Mouse (Mus musculus) brown adipose tissue, adult 24 weeks (tissue): ENCODE measurements at regions not wholly inside any gene's neighbourhood (a gene's known extent, or its start where the extent isn't known, plus 50 kb on each side); places are given as distances from the start of the nearest gene placed in this dataset.

Experiments used
- H3K27ac ChIP-seq: fragments of 200-500 bp; replicated peaks from 2 replicates; pipeline ENCODE4 v1.5.1; 2012; ENCODE audit warnings: low read depth, mild to moderate bottlenecking, low read length
- H3K4me1 ChIP-seq: fragments of 200-500 bp; 2 replicates; pipeline ENCODE4 v1.6.1; 2012; ENCODE audit warnings: low read length, mixed read lengths; ENCODE audit not compliant: control insufficient read depth, insufficient read depth, insufficient read length
- H3K4me3 ChIP-seq: fragments of 200-500 bp; 2 replicates; pipeline ENCODE4 v1.5.1; 2012; ENCODE audit warnings: low read depth, mild to moderate bottlenecking, low read length, moderate library complexity; ENCODE audit not compliant: insufficient read depth

DNA sequence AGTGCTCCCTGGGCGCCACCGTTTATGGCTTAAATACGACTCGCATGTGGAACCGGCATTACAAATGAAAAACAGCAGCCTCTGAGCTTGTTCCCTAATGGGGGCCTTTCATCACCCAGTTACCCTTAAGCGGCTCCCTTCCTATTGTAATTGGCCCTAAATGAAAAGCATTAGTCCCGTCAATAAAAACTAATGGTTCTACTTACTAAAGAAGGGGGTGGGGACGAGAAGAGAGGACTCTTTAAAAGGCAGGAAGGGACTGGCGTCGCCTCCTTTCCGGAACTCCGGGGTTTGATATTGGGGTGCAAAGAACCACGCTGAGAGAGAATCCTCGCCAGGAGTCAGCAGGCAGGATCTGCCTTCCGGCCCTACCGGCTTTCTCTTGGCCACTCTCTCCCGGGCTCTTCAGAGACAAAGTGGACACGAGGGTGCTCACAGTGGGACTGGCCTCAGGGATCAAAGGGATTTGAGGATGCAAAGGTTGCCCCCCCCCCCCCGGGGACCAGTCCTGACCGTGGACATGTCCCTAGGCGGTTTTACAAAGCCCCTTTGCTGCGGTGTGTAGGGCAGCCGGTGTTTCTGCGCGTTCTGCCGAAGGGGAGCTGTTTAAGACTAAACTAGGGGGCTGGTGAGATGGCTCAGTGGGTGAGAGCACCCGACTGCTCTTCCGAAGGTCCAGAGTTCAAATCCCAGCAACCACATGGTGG, 93.8 kb upstream of the Msx1 start:
- peak overlapping the region; percentile 14 for H3K4me3 ChIP-seq
- H3K4me1 ChIP-seq: no peaks in the 10 kb centered on the region
- no peak overlapping the region for H3K27ac ChIP-seq

DNA sequence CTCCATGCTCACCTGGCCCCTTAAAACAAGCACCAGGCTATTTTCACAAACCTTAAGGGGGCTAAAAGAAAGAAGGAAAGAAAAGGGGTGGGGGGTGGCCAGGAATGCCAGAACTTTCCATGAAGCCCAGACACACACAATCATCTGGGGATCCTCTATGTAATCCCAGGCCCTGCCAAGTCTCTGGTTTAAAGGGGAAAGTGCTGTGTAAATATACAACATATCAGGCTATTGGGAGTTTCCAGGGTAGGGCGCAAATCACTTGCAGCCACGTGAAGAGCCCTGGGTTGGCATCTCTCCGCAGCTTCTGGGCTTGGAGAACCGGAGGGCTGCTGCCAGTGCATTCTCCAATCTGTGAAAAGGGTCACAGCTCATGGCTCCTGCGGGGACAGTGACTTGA, 92.8 kb upstream of the Msx1 start:
- no peaks in the 10 kb centered on the region for H3K4me1 ChIP-seq

DNA sequence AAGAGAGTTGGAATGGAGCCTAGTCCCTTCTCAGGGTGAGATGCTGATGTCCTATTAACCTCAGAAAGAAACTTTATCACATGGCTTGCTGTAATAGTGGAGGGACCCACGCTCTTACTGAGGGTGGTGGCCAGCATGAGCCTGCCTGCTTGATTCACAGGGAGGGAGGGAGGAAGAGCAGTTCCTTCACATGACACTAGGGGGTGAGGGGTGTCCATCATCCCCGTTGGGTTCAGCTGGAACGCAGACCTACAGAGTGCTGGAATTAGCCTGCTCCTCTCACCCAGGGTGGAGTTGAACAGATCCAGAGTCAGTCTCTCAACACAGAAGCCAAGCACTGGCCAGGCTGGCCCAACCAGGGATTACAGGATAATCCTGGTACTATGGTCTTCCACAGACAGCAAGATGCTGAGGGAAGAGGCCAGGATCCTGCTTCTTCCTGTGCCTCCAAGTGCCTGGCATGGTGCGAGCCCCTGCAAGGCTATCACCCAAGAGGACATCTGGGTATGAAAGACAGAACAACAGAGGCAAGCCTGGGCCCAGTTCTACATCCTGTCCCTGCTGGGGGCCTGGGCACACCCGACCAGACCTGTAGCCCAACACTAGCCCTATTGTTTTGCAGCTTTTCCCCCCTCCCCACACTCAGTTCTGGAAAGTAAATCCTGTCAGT, 80.4 kb upstream of the Msx1 start:
- Histone ChIP-seq H3K4me3 (no peak overlapping the region), H3K27ac (no peak overlapping the region), H3K4me1 (no peaks in the 10 kb centered on the region)

More for the DNA sequence above, 92.8 kb upstream of the Msx1 start:
- Histone ChIP-seq H3K4me3 (no peak overlapping the region), H3K27ac (no peak overlapping the region)

DNA sequence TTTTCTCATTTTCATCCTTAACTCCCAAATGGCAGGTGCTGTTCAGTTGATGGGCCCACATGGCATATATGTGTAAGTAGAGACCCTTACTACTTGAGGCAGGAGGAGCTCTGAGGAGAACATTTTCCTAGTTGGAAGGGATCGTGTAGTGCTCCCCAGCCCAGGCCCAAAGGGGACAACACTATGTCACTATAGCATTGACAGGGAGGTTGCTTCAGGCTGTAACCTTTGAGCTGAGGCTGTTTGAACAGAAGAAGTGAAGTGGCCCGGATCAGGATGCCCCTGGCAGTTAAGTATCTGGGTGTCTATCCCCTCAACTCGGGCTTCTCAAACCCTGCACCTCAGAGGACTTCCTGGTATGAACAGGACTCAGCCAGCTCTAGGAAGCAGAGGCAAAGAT, 79.5 kb upstream of the Msx1 start:
- H3K4me3 ChIP-seq: no peak overlapping the region
- H3K4me1 ChIP-seq: no peaks in the 10 kb centered on the region
- H3K27ac ChIP-seq: no peak overlapping the region

DNA sequence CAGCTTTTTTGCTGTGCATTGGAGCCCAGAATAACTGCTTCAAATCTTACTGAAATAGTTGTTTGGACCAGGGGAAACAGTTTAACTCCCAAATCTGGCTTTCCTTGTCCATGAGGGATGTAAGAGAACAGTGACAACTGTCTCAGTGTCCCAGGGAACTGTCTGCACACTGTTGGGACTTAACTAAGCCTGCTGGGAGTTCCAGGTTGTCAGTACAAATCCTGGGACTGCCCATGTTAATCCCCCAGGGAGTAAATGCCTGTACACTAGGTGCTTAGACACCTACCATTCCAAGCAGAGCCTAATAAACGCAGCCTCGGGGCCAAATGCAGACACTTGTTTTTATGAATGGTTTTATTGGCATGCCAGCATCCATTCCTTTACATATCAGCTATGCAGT, 78.4 kb upstream of the Msx1 start:
- Histone ChIP-seq H3K27ac (no peak overlapping the region), H3K4me1 (no peaks in the 10 kb centered on the region), H3K4me3 (no peak overlapping the region)

DNA sequence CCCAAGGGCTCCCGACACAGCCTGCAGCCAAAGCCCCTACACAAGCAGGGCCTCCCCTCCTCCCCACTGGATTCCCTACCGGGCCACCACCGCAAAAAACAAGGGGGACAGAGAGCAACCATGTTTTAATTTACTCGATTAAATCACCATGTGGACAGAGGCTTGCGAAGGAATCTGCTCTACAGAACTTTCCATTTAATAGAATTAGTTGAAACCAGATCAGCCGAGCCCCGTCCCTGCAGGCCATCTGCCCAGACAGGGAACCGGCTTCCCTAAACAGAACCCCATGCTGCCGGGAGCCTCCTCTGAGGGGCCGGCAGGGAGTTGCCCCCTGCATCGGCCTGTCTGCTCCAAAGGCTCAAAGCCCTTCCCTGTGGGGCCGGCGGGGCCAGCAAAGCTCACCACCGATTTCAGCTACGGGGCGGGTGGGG, 77.5 kb upstream of the Msx1 start:
- Histone ChIP-seq H3K4me1 (no peaks in the 10 kb centered on the region), H3K4me3 (no peak overlapping the region), H3K27ac (no peak overlapping the region)

DNA sequence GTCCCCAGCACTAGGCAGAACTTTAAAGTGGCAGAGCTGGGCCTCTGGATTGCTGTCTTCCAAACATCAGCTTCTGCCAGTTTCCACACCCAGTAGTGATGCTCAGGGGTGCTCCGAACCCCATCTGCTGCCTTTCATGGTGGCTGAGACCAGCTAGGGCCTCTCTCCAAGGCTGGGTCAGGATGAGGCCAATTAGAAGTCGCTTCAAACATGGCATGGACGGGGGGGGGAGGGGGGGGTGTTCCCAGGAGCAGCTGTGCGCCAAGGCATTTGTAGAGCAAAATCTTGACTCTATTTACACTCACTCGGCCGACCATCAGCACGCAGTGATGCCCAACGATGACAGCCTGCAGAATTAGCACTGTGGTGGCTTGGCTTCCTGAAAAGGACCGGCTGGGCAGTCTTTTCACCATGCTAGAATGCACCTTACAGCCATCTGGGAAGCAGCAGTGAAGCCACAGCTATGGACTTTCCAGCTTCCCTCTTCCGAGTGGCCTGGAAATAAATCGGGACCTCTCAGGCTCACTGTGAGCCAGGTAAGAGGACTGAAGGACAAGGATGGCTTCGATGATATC, 73.7 kb upstream of the Msx1 start:
- Histone ChIP-seq H3K4me3 (no peak overlapping the region), H3K27ac (no peak overlapping the region), H3K4me1 (no peaks in the 10 kb centered on the region; the same call in 1 of the 2 replicates)

DNA sequence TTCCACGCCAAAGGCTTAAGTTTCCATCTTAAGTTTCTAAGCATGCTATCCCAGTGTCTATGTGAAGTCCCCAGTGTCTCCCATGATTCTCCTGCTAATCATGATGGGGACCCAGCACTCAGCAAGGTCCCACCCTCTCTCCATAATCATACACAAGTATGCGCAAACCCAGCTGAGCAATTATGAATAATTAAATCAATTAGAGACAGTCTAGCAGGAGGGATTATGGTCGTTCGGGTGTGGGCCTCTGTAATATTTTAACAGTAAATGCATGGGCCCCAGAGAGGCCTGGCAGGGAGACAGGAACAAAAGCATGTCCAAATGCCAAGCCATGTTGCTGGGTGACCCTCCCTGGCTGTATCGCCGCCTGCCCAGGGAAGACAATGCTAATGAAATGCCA, 73.1 kb upstream of the Msx1 start:
- Histone ChIP-seq H3K27ac (no peak overlapping the region), H3K4me1 (no peaks in the 10 kb centered on the region; the same call in 1 of the 2 replicates), H3K4me3 (no peak overlapping the region)

DNA sequence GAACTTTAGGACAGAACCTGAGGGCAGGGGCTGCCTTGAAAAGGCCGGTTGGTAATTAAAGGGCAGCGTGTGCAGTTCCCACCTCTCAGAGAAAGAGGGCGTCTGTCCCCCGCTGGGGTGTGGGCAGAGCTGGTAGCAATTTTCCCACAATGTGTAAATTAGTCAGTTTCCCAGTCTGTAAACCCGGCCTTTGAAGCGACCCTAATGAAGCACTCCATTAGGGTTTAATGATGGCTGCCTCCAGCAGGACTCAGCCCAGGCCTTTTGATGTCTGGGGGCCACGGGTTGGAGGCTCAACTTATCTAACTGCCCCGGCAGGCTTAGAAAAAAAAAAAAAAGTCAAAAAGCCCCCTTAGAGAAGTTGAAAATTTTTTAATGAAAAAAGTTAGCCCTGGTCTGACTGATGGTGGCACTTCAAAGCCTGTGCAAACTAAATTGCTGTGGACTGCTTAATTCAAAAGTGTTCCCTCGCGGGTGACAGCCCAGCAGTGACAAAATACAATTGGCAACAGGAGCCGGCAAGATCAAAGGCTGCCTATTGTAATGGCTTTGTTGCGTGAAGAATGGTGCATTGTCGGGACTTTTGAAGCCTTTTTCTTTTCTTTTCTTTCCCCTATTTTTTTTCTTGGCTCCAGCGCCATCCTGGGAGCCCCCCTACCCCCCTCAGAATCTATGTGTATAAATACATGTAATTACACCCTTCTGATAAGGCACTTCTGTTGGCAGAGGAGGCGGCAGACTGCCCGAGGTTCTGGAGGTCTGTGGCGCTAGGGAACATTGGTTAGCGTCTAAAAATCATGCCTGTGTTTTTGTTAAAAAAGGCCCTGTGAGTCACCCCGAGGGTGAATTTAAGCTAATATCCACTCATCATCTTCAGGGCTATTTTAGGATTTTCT, 71.3 kb upstream of the Msx1 start:
- Histone ChIP-seq H3K27ac (no peak overlapping the region), H3K4me3 (no peak overlapping the region), H3K4me1 (no peaks in the 10 kb centered on the region; the same call in 1 of the 2 replicates)

DNA sequence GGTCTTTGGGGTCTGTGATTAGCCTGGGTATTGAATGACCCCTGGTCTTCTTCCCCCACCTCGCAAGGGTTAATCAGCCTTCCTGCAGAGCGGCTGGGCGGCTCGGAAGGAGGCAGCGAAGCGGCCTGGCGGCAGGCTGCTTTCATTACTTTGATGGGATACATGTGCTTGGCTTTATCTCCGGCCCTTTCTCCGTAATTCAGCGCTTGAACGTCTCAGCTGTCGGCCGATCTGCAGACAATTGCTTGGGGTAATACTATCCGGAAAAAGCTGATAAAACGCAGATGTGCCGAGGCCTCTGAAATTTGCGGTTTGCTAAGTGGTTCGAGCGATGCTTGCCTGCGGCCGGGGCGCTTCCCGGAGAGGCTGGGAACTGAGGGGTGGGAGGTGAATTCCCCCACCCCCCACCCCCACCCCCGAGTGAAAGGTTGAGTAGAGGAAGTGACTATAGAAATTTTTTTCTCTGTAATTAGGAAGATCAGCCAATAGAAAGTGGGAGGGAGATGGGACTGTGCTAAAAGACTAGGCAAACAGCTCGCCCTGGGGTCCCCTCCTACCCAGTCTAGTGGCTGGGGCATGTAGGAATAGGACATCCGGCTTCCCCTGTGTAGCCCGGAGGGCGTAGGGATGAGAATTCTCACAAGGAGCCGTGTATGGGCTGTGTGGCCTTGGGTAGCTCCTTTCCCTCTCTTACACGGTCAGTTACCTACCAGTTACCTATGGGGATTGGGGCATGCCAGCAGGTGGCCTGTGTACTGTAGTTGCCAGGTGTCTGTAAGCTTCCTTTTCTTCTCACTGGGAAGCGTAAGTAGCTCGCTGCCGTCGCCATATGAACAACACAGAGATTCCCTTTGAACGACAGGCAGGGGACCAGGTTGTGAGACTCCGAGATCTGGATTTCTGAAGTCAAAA, 69.5 kb upstream of the Msx1 start:
- no peaks in the 10 kb centered on the region; the same call in 1 of the 2 replicates for H3K4me1 ChIP-seq
- no peak overlapping the region for H3K4me3 ChIP-seq
- H3K27ac ChIP-seq: no peak overlapping the region

DNA sequence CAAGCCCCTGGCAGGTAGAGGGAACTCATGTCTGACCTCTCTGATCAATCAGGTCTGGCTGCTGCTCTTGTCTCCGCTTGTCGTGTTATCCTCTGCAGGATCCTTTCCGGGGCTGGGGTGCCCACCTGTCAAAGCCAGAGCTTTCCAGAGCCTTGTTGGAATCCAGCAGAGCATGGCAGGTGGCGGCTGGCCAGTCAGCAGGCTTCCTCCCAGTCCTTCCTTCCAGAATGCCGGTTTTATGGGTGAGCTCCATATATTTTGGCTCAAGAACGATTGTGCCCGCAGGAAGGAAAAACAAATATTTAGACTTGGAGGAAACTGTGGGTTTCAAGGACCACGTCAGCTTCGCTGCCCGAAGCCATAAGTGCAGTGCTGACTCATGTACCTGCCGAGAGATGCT, 66.3 kb upstream of the Msx1 start:
- H3K4me3 ChIP-seq: no peak overlapping the region
- H3K27ac ChIP-seq: no peak overlapping the region
- no peaks in the 10 kb centered on the region; the same call in 1 of the 2 replicates for H3K4me1 ChIP-seq

DNA sequence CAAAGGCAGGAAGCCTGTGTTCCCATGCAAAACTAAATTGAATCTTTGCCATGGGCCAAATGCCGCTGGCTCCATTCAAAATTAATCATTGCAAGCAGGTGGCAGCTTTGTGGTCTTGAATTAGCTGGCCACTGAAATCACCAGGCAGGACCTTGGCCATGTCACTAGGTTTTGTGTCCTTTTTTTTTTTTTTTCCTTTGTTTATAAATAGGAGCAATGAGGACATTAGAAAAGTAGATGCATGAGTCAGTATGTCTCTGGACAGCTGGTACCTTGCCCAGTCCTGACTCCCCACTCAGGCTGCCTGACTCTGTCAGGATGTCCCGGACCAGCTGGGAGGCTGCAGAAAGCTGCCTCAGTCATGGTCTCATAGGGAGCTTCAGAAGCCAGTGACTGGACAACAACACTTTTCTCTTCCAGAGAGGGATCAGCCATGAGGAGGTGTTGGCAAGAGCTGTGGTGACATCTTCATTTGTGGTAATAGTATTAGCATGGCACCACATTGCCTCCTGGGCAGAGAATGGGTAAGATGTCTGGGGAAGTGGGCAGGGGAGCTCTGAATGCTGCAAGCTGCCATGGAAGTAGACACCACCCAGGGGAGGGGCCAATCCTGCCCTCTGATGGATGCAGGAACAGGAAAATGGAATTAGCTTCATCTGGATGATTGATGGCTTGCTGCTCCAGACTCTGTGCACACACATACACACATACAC, 55.4 kb upstream of the Msx1 start:
- H3K4me1 ChIP-seq: no peaks in the 10 kb centered on the region
- no peak overlapping the region for H3K4me3 ChIP-seq
- no peak overlapping the region for H3K27ac ChIP-seq

DNA sequence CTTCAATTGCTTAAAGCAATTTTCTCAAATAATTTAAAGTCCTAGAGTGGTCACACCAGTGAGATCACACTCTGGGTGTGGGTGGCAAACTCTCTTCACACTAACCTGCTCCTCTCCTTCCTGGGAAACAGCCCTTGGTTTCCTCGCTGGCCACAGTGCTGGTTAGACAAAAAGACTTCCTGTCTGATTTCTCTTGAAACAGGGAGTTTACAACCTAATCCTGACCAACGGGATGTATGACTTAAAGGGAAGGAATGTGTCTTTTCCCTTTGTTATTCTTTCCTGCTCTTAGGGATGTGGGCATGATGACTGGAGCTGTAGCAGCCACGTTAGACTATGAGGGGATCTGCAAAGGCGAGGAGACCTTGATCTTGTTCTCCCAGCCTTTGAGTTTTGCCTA, 51.9 kb upstream of the Msx1 start:
- Histone ChIP-seq H3K4me3 (no peak overlapping the region), H3K4me1 (no peaks in the 10 kb centered on the region), H3K27ac (no peak overlapping the region)

DNA sequence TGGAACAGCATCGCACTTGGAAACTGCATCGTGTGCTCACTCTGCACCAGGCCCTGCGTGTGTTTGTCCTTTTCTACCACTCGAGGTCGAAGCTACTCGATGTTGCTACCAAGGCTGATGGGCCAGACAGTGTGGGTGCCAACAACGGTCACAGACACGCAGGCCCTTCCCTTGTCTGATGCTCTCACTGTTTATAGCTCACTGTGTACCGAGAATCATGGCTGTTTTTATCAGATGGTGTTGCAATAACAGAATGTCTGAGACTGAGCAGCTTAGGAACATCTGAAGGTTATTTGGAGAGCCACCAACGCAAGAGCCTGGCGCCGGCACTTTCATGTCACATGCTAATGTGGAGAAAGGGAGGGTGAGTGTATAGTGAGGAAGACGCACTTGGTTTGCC, 51.1 kb upstream of the Msx1 start:
- H3K27ac ChIP-seq: no peak overlapping the region
- no peaks in the 10 kb centered on the region for H3K4me1 ChIP-seq
- H3K4me3 ChIP-seq: no peak overlapping the region
